Mouse (Mus musculus) liver (tissue): ENCODE measurements around the gene Npsr1.
A peak's percentile ranks its signal among the peaks of the same experiment; 100 is the strongest.

Source experiments
- DNase-seq: peaks from one replicate; pipeline ENCODE4 v3.0.0-alpha.2; 2020; ENCODE audit warnings: mixed read lengths

The Npsr1 gene

GRCm38 (mm10) chr9:24254236-24254635 lies 156.4 kb downstream of the Npsr1 start:
- DNase-seq: no peak

DNA sequence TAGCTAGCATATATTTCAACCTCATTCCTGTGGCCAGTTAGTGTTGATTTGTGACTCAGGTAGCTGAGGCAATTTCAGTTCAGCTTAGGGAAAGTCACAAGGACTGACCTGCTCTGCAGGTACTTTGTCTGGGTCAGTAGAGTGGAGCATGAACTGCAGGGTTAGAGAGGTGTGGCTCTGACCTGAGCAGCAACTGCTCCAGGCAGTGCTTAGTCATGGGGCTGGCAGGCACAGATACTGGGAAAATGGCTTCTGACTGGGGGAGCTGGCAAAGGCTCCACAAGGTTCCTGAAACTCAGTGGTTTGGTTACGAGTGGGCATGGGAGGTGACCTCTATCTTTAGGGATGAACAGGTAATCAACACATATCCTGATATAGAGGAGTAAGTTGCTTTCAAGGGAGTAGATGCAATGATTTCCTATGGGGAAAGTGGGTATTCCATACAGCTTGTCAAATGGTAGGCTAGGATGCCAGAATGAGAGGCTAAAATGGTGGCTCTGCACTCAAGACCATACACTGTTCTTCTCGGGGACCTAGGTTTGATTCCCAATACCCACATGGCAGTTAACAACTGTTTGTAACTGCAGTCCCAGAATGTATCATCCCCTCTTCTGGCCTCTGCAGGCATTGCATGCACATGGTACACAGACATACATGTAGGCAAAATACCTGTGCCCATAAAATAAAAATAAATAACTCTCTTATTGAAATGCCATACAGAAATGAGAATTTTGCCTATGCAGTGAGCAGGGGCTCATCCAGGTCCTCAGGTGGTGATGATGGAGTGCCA lies 182.9 kb downstream of the Npsr1 start:
- DNase-seq: peak; percentile 86

GRCm38 (mm10) chr9:24282617-24283016 lies 184.8 kb downstream of the Npsr1 start:
- DNase-seq: no peak

- DNase-seq: no peak
These were observed 185.3 kb downstream of the Npsr1 start for GRCm38 (mm10) chr9:24283071-24283470.

GRCm38 (mm10) chr9:24283536-24283935 lies 185.7 kb downstream of the Npsr1 start:
- no peak for DNase-seq

DNA sequence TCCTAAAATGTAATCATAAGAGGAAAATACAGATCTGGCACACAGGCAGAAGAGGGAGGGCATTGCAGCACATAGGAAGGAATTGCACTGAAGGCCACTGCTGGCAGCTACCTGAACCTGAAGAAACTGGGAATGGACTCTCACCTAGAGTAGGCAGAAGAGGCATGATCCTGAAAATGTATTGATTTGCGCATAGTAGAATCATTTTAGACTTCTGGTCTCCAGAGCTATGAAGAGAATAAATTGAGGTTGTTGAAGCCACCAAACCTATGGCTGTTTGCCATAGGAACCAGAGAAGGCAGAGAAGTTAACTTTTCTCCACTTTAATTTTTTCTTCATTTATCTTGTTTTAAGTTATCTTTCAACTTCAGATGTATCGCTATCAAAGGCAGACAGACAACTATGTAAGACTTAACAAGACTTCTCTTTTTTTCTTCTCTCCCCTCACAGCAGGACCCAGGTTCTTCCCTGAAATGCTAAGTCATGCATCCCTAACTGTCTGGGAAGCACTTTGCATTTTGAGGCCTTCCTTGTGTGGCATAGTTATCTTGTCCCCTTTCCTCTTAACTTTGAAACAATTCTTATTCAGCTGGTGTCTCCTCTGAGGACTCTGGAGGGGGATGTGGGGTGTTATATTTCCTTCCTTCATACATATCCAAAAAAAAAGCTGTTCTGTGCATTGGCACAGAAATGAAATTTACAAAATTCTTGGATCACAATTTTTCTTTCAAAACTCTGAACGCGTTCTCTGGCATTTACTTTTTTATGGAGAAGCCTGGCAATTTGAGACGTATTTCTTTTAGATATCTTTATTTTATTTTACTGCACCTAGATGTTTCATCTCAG lies 186.7 kb downstream of the Npsr1 start:
- DNase-seq: no peak

- no peak for DNase-seq
These were observed 187.6 kb downstream of the Npsr1 start for GRCm38 (mm10) chr9:24285419-24285818.

DNA sequence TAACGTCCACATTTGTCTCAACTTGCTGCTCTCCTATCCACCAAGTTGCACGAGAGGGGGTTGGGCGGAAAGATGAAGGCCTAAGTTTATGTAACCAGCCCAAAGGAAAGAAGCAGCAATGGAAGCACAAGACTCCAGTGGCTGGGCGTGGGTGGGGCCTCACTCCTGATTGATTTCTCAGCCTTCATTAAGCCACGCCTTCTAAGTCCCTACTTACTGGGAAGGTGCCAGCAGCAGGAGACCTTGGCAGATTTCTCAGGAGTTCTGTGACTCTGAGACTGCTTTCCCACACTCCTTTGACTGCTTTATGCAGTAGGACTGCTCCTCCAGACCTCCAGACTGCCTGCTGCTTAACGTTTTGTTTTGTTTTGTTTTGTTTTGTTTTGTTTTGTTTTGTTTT lies 193.6 kb downstream of the Npsr1 start:
- DNase-seq: peak; percentile 62

DNA sequence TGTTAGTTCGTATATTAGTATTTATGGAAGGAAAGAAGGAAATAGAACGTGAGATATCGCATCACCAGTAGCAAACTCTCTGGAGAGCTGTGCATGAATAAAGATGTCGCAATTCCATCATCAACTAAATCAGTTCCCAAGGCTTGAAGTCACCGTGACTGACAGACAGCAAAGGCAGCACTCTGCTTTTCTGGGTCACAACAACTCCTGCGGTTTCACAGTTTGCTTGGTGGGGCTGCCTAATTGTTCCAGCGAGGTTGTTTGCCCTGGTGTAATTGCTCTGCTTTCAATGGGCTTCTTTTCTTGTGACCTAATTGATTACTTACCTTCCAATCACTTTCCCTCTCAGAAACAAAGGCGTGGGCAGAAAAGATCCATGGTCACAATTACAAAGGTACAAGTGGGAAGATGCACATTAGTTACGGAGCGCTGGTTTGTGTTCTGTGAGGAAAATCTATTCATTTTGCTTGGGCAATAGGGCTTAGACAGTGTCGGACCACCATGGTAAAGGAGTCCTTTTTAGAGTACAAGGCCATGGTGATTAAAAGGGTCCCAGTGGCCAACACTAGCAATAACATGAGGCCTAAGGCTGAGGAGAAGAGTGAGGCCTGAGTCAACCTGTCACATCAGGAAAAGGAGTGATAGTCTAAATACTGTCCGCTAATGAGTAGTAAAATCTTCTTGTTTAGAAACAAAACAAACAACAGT lies 195.6 kb downstream of the Npsr1 start:
- no peak for DNase-seq

DNA sequence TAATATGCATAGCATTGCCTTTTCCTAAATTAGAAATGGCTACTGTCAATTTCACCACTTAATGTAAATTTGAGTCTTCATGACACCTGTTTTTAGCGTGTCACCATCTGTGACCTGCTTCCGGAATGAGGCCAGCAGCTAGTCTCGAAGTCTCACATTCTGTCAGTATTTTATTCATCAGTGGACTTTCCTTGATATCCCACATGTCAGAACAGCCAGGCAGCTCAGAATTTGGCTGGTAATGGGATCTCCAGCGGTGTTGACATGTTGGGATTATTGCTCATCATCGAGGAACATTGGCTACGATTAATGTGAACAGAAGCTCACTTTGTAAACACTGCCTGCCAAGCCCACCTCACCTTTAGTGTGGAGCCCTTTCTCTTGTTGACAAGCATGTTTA lies 205.1 kb downstream of the Npsr1 start:
- DNase-seq: no peak

GRCm38 (mm10) chr9:24306990-24307389 lies 209.2 kb downstream of the Npsr1 start:
- DNase-seq: no peak

DNA sequence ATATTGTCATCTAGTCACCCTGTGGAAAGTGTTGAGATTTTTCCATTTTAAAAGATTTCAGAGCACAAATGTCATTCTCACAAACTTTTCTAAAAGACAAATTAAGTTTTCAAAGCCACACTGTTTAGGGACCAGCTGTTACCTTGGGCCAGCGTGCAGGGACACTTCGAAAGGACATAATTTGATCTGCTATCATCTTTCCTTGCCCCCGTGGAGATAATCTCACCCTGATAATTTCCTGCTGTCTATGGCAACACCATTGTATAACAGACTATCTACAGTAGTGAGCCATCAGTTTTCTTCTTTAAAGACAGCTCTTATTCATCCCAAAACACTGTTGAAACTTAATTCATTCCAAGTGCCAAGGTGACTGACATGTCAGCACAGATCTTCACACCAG lies 209.6 kb downstream of the Npsr1 start:
- no peak for DNase-seq

GRCm38 (mm10) chr9:24315835-24316234 lies 218.0 kb downstream of the Npsr1 start:
- no peak for DNase-seq

- DNase-seq: no peak
These were observed 233.9 kb downstream of the Npsr1 start for GRCm38 (mm10) chr9:24331661-24332060.

GRCm38 (mm10) chr9:24341321-24341720 lies 243.5 kb downstream of the Npsr1 start:
- no peak for DNase-seq

DNA sequence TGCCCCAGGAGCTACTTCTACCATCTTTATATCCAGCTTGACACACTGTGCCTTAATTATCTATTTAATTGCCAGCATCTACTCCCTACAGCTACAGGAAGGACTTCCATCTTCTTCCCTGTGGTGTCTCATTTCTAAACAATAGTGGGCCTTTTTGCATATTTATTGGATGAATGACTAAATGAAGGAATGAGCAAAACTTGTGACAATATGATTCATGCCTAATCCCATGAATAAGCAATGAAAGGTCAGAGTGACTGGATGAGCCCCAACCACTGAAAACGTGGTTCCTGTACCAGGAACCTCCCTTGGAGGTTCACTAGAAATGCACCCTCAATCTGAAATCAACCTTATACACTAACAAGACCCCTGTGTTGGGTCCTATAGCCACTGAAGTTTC lies 249.2 kb downstream of the Npsr1 start:
- DNase-seq: no peak

GRCm38 (mm10) chr9:24349510-24349909 lies 251.7 kb downstream of the Npsr1 start:
- DNase-seq: no peak

DNA sequence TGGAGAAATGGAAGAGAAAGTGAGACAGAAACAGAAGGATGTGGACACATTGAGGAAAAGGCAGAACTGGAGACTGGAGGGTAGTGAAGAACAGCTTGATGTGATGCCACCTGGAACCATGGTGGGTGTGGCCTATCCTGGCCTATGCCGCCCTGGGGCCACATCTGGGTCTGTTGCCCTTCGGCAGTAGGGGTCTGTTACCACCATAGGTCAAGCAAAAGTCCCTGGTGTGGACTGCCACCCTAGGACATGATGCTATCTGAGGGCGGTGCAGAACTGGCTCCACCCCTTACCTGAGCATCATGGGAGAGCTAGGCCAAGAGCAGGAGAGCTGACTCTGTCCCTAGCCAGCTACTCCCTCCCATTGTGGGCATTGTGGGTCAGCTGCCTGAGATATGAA lies 253.6 kb downstream of the Npsr1 start:
- DNase-seq: no peak
